Mouse (Mus musculus) G1E (cell line): ENCODE measurements around the gene Xpnpep1.

Source experiments
- CTCF ChIP-seq: IDR thresholded peaks from 2 replicates; pipeline ENCODE4 v1.5.1; 2012; ENCODE audit warnings: low read depth, low read length, inconsistent platforms, mixed read lengths
- POLR2AphosphoS5 ChIP-seq: IDR thresholded peaks from 2 replicates; pipeline ENCODE4 v1.6.1; 2012; ENCODE audit warnings: low read depth, low read length, inconsistent platforms; ENCODE audit not compliant: insufficient replicate concordance
- TAL1 ChIP-seq: conservative IDR thresholded peaks from 2 replicates; pipeline ENCODE4 v1.6.1; 2012; ENCODE audit warnings: low read depth, low read length, inconsistent platforms, mixed read lengths

DNA sequence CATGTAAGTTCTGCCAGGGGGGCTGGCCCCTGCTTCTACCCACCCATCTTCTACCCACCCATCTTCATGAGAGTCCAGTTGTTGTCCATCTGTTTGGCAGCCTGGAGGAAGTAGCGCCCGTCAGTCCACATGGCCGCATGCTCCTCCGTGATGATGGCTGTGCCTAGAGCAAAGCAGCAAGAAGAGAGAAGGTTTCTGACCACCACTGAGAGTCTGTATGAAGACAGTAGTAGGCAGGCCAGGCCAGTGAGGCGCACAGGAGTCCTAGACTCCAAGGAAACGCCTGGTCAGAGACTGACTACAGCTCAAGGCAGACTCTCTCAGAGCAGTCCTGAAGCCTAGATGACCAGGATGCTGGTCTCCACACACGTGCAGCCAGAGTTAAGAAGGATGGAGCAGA lies 26.7 kb downstream of the Xpnpep1 start:
- TF ChIP-seq CTCF = no peak
- no peak for TF ChIP-seq POLR2AphosphoS5
- no peak for TF ChIP-seq TAL1
